Mouse (Mus musculus) neural tube, embryonic 15.5 days (tissue): ENCODE data around the gene Btbd16. TPM values are rescaled to one million over a fixed set of nuclear protein-coding genes. Genes with fewer than 3 reads are reported as not detected.

Source experiments
- ATAC-seq: fragments of 200-750 bp; cut with Nextera tagmentation; 2 replicates; pipeline ENCODE4 v1.8.0; 2017; ENCODE audit warnings: mild to moderate bottlenecking, moderate TSS enrichment, moderate library complexity; ENCODE audit not compliant: low FRiP score
- H3K27ac ChIP-seq: fragments of 300-500 bp; sonication (generic); replicated peaks from 2 replicates; pipeline ENCODE4 v1.5.1; 2015; ENCODE audit warnings: mild to moderate bottlenecking, inconsistent platforms
- H3K27me3 ChIP-seq: fragments of 300-500 bp; sonication (generic); replicated peaks from 2 replicates; pipeline ENCODE4 v1.6.1; 2015; ENCODE audit warnings: inconsistent platforms
- H3K36me3 ChIP-seq: fragments of 300-500 bp; sonication (generic); 2 replicates; pipeline ENCODE4 v1.6.1; 2015; ENCODE audit warnings: inconsistent platforms
- H3K4me1 ChIP-seq: fragments of 300-500 bp; sonication (generic); 2 replicates; pipeline ENCODE4 v1.6.1; 2015; ENCODE audit warnings: inconsistent platforms
- H3K4me2 ChIP-seq: fragments of 300-500 bp; sonication (generic); 2 replicates; pipeline ENCODE4 v1.6.1; 2015; ENCODE audit warnings: inconsistent platforms, mild to moderate bottlenecking, moderate library complexity
- H3K4me3 ChIP-seq: fragments of 300-500 bp; sonication (generic); replicated peaks from 2 replicates; pipeline ENCODE4 v1.5.1; 2015; ENCODE audit warnings: mild to moderate bottlenecking, inconsistent platforms
- H3K9ac ChIP-seq: fragments of 300-500 bp; sonication (generic); replicated peaks from 2 replicates; pipeline ENCODE4 v1.6.1; 2015; ENCODE audit warnings: mild to moderate bottlenecking, inconsistent platforms
- H3K9me3 ChIP-seq: fragments of 300-500 bp; sonication (generic); replicated peaks from 2 replicates; pipeline ENCODE4 v1.6.1; 2016; ENCODE audit warnings: inconsistent platforms
- WGBS: fragments of 180-500 bp; shearing (Covaris S2); methylation state at CpG from one replicate; pipeline ENCODE4 v1.1.7; 2015; ENCODE audit warnings: mixed read lengths; 5-methylcytosine and 5-hydroxymethylcytosine counted together
- polyA plus RNA-seq: library from polyadenylated mRNA; unstranded; fragments of >200 nt; fragmentation: Nextera tagmentation; extraction: Ambion mirVana; gene quantifications from 2 replicates; pipeline ENCODE4 v1.2.1, GENCODE M21; 2015

Btbd16 gene
- polyA plus RNA-seq = 0.05 TPM in 1 of 2 replicates, not detected in the other

- no peak for ATAC-seq
- Histone ChIP-seq H3K27me3 (no peaks in the 10 kb centered on the region), H3K9ac (no peak within 1 kb of the TSS), H3K4me2 (no peak within 1 kb of the TSS), H3K27ac (no peak within 1 kb of the TSS), H3K36me3 (no peaks in the 10 kb centered on the region), H3K9me3 (no peaks in the 10 kb centered on the region), H3K4me1 (no peaks in the 10 kb centered on the region), H3K4me3 (no peak within 1 kb of the TSS)
- WGBS = 58% methylated on average over 9 of the region's 9 CpGs
Measured at GRCm38 (mm10) chr7:130773914-130774630, at the start of gene Btbd16. Btbd16 (plus strand) TSS chr7:130774069.

- Histone ChIP-seq H3K36me3 (peaks cover 33% of the 10 kb centered on the region), H3K4me2 (no peak overlapping the region), H3K4me3 (no peak overlapping the region), H3K9ac (no peak overlapping the region), H3K27me3 (no peaks in the 10 kb centered on the region), H3K4me1 (peaks cover 21% of the 10 kb centered on the region), H3K9me3 (no peaks in the 10 kb centered on the region), H3K27ac (peak overlapping the region; percentile 2; the same call in 1 of the 2 replicates)
- WGBS = 72% methylated on average over 3 of the region's 3 CpGs
- no peak for ATAC-seq
Measured at GRCm38 (mm10) chr7:130726185-130726584, 47.7 kb upstream of the Btbd16 start.

GRCm38 (mm10) chr7:130726724-130727422, 47.0 kb upstream of the Btbd16 start:
- Histone ChIP-seq H3K27ac (0 out of 2 replicates have a peak overlapping the region, but pooled peaks have one; percentile 2), H3K36me3 (peaks cover 33% of the 10 kb centered on the region), H3K9ac (no peak overlapping the region), H3K9me3 (no peaks in the 10 kb centered on the region), H3K4me2 (no peak overlapping the region), H3K4me1 (peaks cover 28% of the 10 kb centered on the region), H3K27me3 (no peaks in the 10 kb centered on the region), H3K4me3 (no peak overlapping the region)
- WGBS = 76% methylated on average over 8 of the region's 8 CpGs
- ATAC-seq = no peak

GRCm38 (mm10) chr7:130727560-130727959, 46.3 kb upstream of the Btbd16 start:
- Histone ChIP-seq H3K9ac (no peak overlapping the region), H3K27me3 (no peaks in the 10 kb centered on the region), H3K4me2 (no peak overlapping the region), H3K27ac (no peak overlapping the region), H3K9me3 (no peaks in the 10 kb centered on the region), H3K4me1 (peaks cover 31% of the 10 kb centered on the region), H3K36me3 (peaks cover 33% of the 10 kb centered on the region), H3K4me3 (no peak overlapping the region)
- WGBS = 94% methylated on average over 4 of the region's 4 CpGs
- no peak for ATAC-seq

GRCm38 (mm10) chr7:130731792-130732191, 42.1 kb upstream of the Btbd16 start:
- no peak for ATAC-seq
- no peak overlapping the region for H3K4me3 ChIP-seq
- 57% methylated on average over 7 of the region's 7 CpGs for WGBS
- H3K9ac ChIP-seq = no peak overlapping the region
- H3K36me3 ChIP-seq = peaks cover 46% of the 10 kb centered on the region
- H3K9me3 ChIP-seq = no peaks in the 10 kb centered on the region
- H3K27me3 ChIP-seq = no peaks in the 10 kb centered on the region
- H3K27ac ChIP-seq = peak overlapping the region; percentile 64; the same call in 1 of the 2 replicates
- no peak overlapping the region for H3K4me2 ChIP-seq
- H3K4me1 ChIP-seq = peaks cover 25% of the 10 kb centered on the region

GRCm38 (mm10) chr7:130732908-130733307, 41.0 kb upstream of the Btbd16 start:
- ATAC-seq = no peak
- H3K4me2 ChIP-seq = no peak overlapping the region
- peaks cover 57% of the 10 kb centered on the region for H3K36me3 ChIP-seq
- 0 out of 2 replicates have a peak overlapping the region, but pooled peaks have one; percentile 17 for H3K9ac ChIP-seq
- H3K4me1 ChIP-seq = peaks cover 25% of the 10 kb centered on the region
- H3K4me3 ChIP-seq = no peak overlapping the region
- no peaks in the 10 kb centered on the region for H3K27me3 ChIP-seq
- H3K27ac ChIP-seq = peak overlapping the region; percentile 58
- H3K9me3 ChIP-seq = no peaks in the 10 kb centered on the region
- WGBS = 16% methylated on average over 6 of the region's 6 CpGs

- H3K27me3 ChIP-seq = no peaks in the 10 kb centered on the region
- H3K4me3 ChIP-seq = no peak overlapping the region
- peak; percentile 42; the same call in 1 of the 2 replicates for ATAC-seq
- H3K27ac ChIP-seq = 0 out of 2 replicates have a peak overlapping the region, but pooled peaks have one; percentile 58
- H3K36me3 ChIP-seq = peaks cover 60% of the 10 kb centered on the region
- no peak overlapping the region for H3K4me2 ChIP-seq
- H3K9me3 ChIP-seq = no peaks in the 10 kb centered on the region
- H3K4me1 ChIP-seq = peaks cover 25% of the 10 kb centered on the region
- 93% methylated on average over 8 of the region's 8 CpGs for WGBS
- no peak overlapping the region for H3K9ac ChIP-seq
Measured at GRCm38 (mm10) chr7:130733423-130733822, 40.4 kb upstream of the Btbd16 start.

GRCm38 (mm10) chr7:130734195-130734787, 39.6 kb upstream of the Btbd16 start:
- Histone ChIP-seq H3K4me1 (peaks cover 25% of the 10 kb centered on the region), H3K4me3 (no peak overlapping the region), H3K9me3 (no peaks in the 10 kb centered on the region), H3K27me3 (no peaks in the 10 kb centered on the region), H3K27ac (no peak overlapping the region), H3K36me3 (peaks cover 59% of the 10 kb centered on the region), H3K9ac (no peak overlapping the region), H3K4me2 (no peak overlapping the region)
- WGBS = 97% methylated on average over 2 of the region's 2 CpGs
- ATAC-seq = no peak

GRCm38 (mm10) chr7:130741099-130741498, 32.8 kb upstream of the Btbd16 start:
- no peak overlapping the region for H3K9ac ChIP-seq
- H3K4me2 ChIP-seq = no peak overlapping the region
- no peaks in the 10 kb centered on the region for H3K9me3 ChIP-seq
- peaks cover 90% of the 10 kb centered on the region for H3K36me3 ChIP-seq
- H3K27me3 ChIP-seq = no peaks in the 10 kb centered on the region
- 90% methylated on average over 4 of the region's 4 CpGs for WGBS
- no peaks in the 10 kb centered on the region for H3K4me1 ChIP-seq
- H3K27ac ChIP-seq = no peak overlapping the region
- H3K4me3 ChIP-seq = no peak overlapping the region
- no peak for ATAC-seq

GRCm38 (mm10) chr7:130743239-130744025, 30.4 kb upstream of the Btbd16 start:
- ATAC-seq = no peak
- WGBS = 53% methylated on average over 9 of the region's 9 CpGs

GRCm38 (mm10) chr7:130749165-130749564, 24.7 kb upstream of the Btbd16 start:
- Histone ChIP-seq H3K36me3 (peaks cover 51% of the 10 kb centered on the region), H3K4me1 (peaks cover 20% of the 10 kb centered on the region)

More at GRCm38 (mm10) chr7:130743239-130744025, 30.4 kb upstream of the Btbd16 start:
- Histone ChIP-seq H3K27me3 (no peaks in the 10 kb centered on the region), H3K36me3 (peaks cover 83% of the 10 kb centered on the region), H3K4me2 (no peak overlapping the region), H3K9me3 (no peaks in the 10 kb centered on the region), H3K9ac (no peak overlapping the region), H3K4me3 (no peak overlapping the region), H3K27ac (0 out of 2 replicates have a peak overlapping the region, but pooled peaks have one; percentile 8), H3K4me1 (no peaks in the 10 kb centered on the region)

More at GRCm38 (mm10) chr7:130749165-130749564, 24.7 kb upstream of the Btbd16 start:
- Histone ChIP-seq H3K9me3 (no peaks in the 10 kb centered on the region), H3K4me2 (no peak overlapping the region), H3K27me3 (no peaks in the 10 kb centered on the region), H3K9ac (no peak overlapping the region), H3K27ac (peak overlapping the region; percentile 76; the same call in 1 of the 2 replicates), H3K4me3 (no peak overlapping the region)
- 83% methylated on average over 4 of the region's 4 CpGs for WGBS
- no peak for ATAC-seq
